Mouse (Mus musculus) heart, adult 2 months (tissue): ENCODE measurements at regions not wholly inside any gene's neighbourhood (a gene's known extent, or its start where the extent isn't known, plus 50 kb on each side); places are given as distances from the start of the nearest gene placed in this dataset.

ENCODE experiments used
- DNase-seq, 2 experiments: peaks; one replicate each; pipeline ENCODE4 v3.0.0; 2021
- H3K27ac ChIP-seq: fragments of 200-600 bp; 2 replicates; pipeline ENCODE4 v1.8.1; 2022
- H3K27me3 ChIP-seq: fragments of 200-500 bp; 2 replicates; pipeline ENCODE4 v1.6.1; 2012; ENCODE audit warnings: mild to moderate bottlenecking, low read length, inconsistent platforms, mixed read lengths; ENCODE audit not compliant: control insufficient read depth, insufficient read depth
- H3K36me3 ChIP-seq: fragments of 200-500 bp; 2 replicates; pipeline ENCODE4 v1.6.1; 2012; ENCODE audit warnings: low read length, inconsistent platforms; ENCODE audit not compliant: control insufficient read depth, insufficient read depth
- H3K4me1 ChIP-seq: fragments of 200-500 bp; 2 replicates; pipeline ENCODE4 v1.6.1; 2011; ENCODE audit warnings: low read length; ENCODE audit not compliant: control insufficient read depth, insufficient read depth
- H3K4me3 ChIP-seq: fragments of 200-600 bp; 2 replicates; pipeline ENCODE4 v1.8.1; 2022
- H3K79me2 ChIP-seq: fragments of 200-500 bp; replicated peaks from 2 replicates; pipeline ENCODE4 v1.6.1; 2012; ENCODE audit warnings: mild to moderate bottlenecking, inconsistent platforms, low read length, moderate library complexity, mixed read lengths; ENCODE audit not compliant: control insufficient read depth, insufficient read depth
- H3K9ac ChIP-seq: fragments of 200-500 bp; 2 replicates; pipeline ENCODE4 v1.6.1; 2012; ENCODE audit warnings: low read depth, mild to moderate bottlenecking, control low read depth, inconsistent platforms, low read length, mixed read lengths
- CTCF ChIP-seq: fragments of 200-600 bp; IDR thresholded peaks from 2 replicates; pipeline ENCODE4 v1.8.1; 2022; ENCODE audit warnings: antibody characterized with exemption, mild to moderate bottlenecking, moderate library complexity
- EP300 ChIP-seq: fragments of 200-500 bp; IDR thresholded peaks from 2 replicates; pipeline ENCODE4 v1.6.1; 2011; ENCODE audit warnings: low read depth, low read length, control low read depth; ENCODE audit not compliant: insufficient read depth
- POLR2A ChIP-seq: fragments of 200-500 bp; IDR thresholded peaks from 2 replicates; pipeline ENCODE4 v1.6.1; 2011; ENCODE audit warnings: mild to moderate bottlenecking, low read depth, low read length, control low read depth; ENCODE audit not compliant: insufficient read depth
- WGBS: fragments of 180-500 bp; shearing (Covaris S2); methylation state at CpG from one replicate; pipeline ENCODE4 v1.1.7; 2018; 5-methylcytosine and 5-hydroxymethylcytosine counted together
- intact Hi-C: fragments of 180-260 bp; cut with DNase I; formaldehyde crosslinking; loops from one replicate; pipeline ENCODE4 v1.15.1; 2025

DNA sequence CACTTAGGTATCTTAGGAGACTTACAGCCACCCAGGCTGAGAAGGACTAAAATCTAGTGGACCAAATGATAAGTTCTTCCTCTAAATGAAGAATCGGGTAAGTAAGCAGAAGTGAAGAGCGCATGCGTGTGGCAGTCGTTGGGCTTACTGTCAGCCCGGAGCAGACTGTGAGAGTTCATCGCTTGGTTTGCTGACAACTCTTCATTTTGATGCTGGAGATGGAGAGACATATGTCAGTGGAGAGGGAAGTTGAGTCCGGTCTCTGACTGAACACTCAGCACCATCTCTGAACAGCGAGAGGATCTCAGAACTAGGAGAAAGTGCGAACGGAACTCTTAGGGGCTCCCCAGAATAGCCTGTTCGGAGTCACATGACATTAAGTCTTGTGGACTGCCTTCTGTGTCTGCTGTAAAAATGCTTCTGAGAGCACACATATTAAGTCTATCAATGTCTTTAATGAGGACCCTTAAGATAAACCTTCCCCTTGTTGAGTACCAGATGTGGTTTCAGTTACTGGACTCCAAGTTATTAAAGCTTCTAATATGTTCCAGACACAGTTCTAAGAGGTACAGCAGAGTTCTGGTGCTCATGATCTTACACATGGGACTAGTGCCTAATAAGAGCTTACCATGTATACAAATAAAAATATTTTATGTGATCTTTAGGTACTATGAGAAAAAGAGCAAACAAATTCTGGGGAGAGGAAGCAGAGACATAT, 108.7 kb upstream of the Teddm2 start:
- Histone ChIP-seq H3K27ac (no peak overlapping the region), H3K4me1 (no peaks in the 10 kb centered on the region), H3K79me2 (no peaks in the 10 kb centered on the region), H3K9ac (no peak overlapping the region), H3K27me3 (no peaks in the 10 kb centered on the region), H3K36me3 (no peaks in the 10 kb centered on the region), H3K4me3 (no peak overlapping the region)
- WGBS, result 76% methylated on average over 11 of the region's 11 CpGs
- TF ChIP-seq CTCF, result no peak
- TF ChIP-seq POLR2A, result no peak
- no peak for TF ChIP-seq EP300
- DNase-seq, result peak in 1 of 2 experiments; percentile 40
- intact Hi-C loops, result no loop called here

- Histone ChIP-seq H3K4me3 (no peak overlapping the region), H3K36me3 (no peaks in the 10 kb centered on the region), H3K79me2 (no peaks in the 10 kb centered on the region), H3K27ac (no peak overlapping the region), H3K4me1 (no peaks in the 10 kb centered on the region), H3K9ac (no peak overlapping the region), H3K27me3 (no peaks in the 10 kb centered on the region)
- TF ChIP-seq POLR2A (no peak), CTCF (no peak), EP300 (no peak)
- DNase-seq, result no peak
- 59% methylated on average over 4 of the region's 4 CpGs for whole genome bisulfite sequencing
- intact Hi-C loops, result no loop called here
Observed at GRCm38 (mm10) chr1:154010681-154011080, 110.7 kb upstream of the Teddm2 start.

- Histone ChIP-seq H3K27ac (no peak overlapping the region), H3K9ac (no peak overlapping the region), H3K4me3 (no peak overlapping the region), H3K36me3 (no peaks in the 10 kb centered on the region), H3K79me2 (no peaks in the 10 kb centered on the region), H3K4me1 (peaks cover 3% of the 10 kb centered on the region; the same call in 1 of the 2 replicates), H3K27me3 (no peaks in the 10 kb centered on the region)
- DNase-seq, result no peak
- intact Hi-C loops, result no loop called here
- 49% methylated on average over 2 of the region's 2 CpGs for WGBS
- no peak for TF ChIP-seq CTCF
- TF ChIP-seq POLR2A, result no peak
- TF ChIP-seq EP300, result no peak
Observed at GRCm38 (mm10) chr1:154016516-154016915, 116.5 kb upstream of the Teddm2 start.

DNA sequence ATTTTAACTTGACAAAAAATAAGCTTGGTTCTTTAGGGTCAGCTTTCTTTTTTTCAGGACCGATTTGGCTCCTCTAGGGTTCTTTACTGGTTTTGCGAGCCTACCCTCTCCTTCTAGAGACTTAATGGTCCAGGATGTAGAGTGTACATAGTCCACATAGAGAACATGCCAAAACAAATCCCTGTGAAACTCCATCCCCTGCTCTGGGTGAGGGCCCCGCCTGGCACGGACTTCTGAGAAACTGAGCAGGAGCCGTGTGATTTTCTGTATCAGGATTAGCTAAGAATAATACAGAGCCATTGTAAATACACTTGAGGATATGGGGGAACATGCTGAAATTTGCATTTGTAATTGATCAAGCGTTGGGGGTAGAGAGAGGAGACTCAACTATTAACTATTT, 118.2 kb upstream of the Teddm2 start:
- TF ChIP-seq EP300 (no peak), CTCF (no peak), POLR2A (no peak)
- H3K36me3 ChIP-seq, result no peaks in the 10 kb centered on the region
- intact Hi-C loops, result no loop called here
- no peak overlapping the region for H3K27ac ChIP-seq
- no peaks in the 10 kb centered on the region for H3K79me2 ChIP-seq
- H3K9ac ChIP-seq, result no peak overlapping the region
- 76% methylated on average over 6 of the region's 6 CpGs for WGBS
- H3K4me3 ChIP-seq, result no peak overlapping the region
- DNase-seq, result no peak
- H3K27me3 ChIP-seq, result no peaks in the 10 kb centered on the region
- H3K4me1 ChIP-seq, result peaks cover 3% of the 10 kb centered on the region; the same call in 1 of the 2 replicates

DNA sequence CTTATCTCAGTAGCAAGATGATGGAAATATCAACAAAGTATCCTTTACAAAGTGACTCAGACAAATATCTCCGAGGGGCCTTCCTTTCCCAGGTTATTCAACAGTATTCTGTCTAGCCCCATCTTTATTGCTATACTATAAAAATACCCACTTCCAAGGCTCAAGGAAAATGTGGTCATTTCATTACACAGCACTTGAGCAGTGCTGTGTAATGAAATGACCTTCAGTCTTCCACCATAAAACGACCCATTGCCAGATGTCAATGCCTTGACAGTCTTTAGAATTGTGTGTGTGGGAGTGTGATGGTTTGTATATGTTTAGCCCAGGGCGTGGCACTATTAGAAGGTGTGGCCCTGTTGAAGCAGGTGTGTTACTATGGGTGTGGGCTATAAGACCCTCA, 124.3 kb upstream of the Teddm2 start:
- TF ChIP-seq EP300 (no peak), POLR2A (no peak), CTCF (no peak)
- H3K36me3 ChIP-seq, result peaks cover 2% of the 10 kb centered on the region; the same call in 1 of the 2 replicates
- 72% methylated on average over 3 of the region's 3 CpGs for WGBS
- H3K79me2 ChIP-seq, result no peaks in the 10 kb centered on the region
- no peak for DNase-seq
- no peaks in the 10 kb centered on the region; the same call in 1 of the 2 replicates for H3K4me1 ChIP-seq
- no peaks in the 10 kb centered on the region for H3K27me3 ChIP-seq
- no peak overlapping the region for H3K9ac ChIP-seq
- no peak overlapping the region for H3K4me3 ChIP-seq
- H3K27ac ChIP-seq, result no peak overlapping the region
- intact Hi-C loops, result no loop called here

DNA sequence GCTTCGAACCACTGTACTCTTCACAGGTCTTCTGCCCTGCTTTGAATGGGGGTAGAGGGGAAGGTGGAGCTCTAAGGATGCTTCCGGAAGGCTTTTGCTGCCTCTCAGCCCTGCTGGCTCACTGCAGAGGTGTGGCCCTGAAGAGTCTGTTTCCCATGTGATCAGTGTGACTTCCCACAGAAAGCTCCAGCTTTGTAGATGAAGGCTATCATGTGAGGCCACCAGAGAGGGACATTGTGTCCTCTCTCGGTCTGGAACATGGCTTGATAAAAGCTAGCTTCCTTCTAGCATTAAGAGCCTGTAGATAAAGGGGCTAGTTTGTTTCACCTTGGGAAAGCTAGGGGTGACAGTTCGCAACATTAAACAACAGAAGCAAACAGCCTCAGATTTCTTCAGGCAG, 127.3 kb upstream of the Teddm2 start:
- Histone ChIP-seq H3K27me3 (no peaks in the 10 kb centered on the region), H3K79me2 (no peaks in the 10 kb centered on the region), H3K4me1 (no peaks in the 10 kb centered on the region; the same call in 1 of the 2 replicates), H3K36me3 (peaks cover 2% of the 10 kb centered on the region; the same call in 1 of the 2 replicates), H3K9ac (no peak overlapping the region), H3K27ac (no peak overlapping the region; the same call in 1 of the 2 replicates), H3K4me3 (no peak overlapping the region)
- TF ChIP-seq EP300, result peak; percentile 90
- no peak for TF ChIP-seq CTCF
- no peak for TF ChIP-seq POLR2A
- intact Hi-C loops, result no loop called here
- WGBS, result 58% methylated on average over 4 of the region's 4 CpGs
- peak in 1 of 2 experiments; percentile 40 for DNase-seq
